Mouse (Mus musculus) C2C12 (cell line): Measurements from ENCODE around the gene Selenof.

Experiments
- CEBPB ChIP-seq: IDR thresholded peaks from one replicate; pipeline ENCODE4 v1.6.1; 2011; ENCODE audit warnings: low read depth, mild to moderate bottlenecking, control low read depth, moderate library complexity
- CTCF ChIP-seq: IDR thresholded peaks from one replicate; pipeline ENCODE4 v1.5.1; 2011; ENCODE audit not compliant: control insufficient read depth, insufficient read depth, insufficient read length
- FOSL1 ChIP-seq: IDR thresholded peaks from one replicate; pipeline ENCODE4 v1.8.0; 2011; ENCODE audit warnings: mild to moderate bottlenecking, low read length; ENCODE audit not compliant: poor library complexity, insufficient read depth, severe bottlenecking
- MAX ChIP-seq: IDR thresholded peaks from one replicate; pipeline ENCODE4 v1.6.1; 2011; ENCODE audit warnings: mild to moderate bottlenecking, control low read depth
- MYOD1 ChIP-seq: IDR thresholded peaks from one replicate; pipeline ENCODE4 v1.6.1; 2011; ENCODE audit warnings: low read depth; ENCODE audit not compliant: control insufficient read depth, insufficient read length
- USF1 ChIP-seq: IDR thresholded peaks from one replicate; pipeline ENCODE4 v1.6.1; 2011; ENCODE audit warnings: low read depth, mild to moderate bottlenecking, control low read depth, moderate library complexity

- TF ChIP-seq CTCF (no peak), MAX (no peak), CEBPB (no peak), MYOD1 (no peak), USF1 (no peak), FOSL1 (no peak)
Measured at GRCm38 (mm10) chr3:144612382-144612781, 42.3 kb downstream of the Selenof start.
